Mouse (Mus musculus) CD4-positive, CD25-positive, alpha-beta regulatory T cell (primary cell): ENCODE results near the gene F10. TPM values are rescaled to one million over a fixed set of nuclear protein-coding genes. Genes with fewer than 3 reads are reported as not detected.

Experiments
- polyA plus RNA-seq: library from polyadenylated mRNA; unstranded; fragments of 100-300 nt; shearing (Covaris generic); gene quantifications from one replicate; pipeline ENCODE4 v1.2.1, GENCODE M21; 2017

The F10 gene
- polyA plus RNA-seq = not detected

DNA sequence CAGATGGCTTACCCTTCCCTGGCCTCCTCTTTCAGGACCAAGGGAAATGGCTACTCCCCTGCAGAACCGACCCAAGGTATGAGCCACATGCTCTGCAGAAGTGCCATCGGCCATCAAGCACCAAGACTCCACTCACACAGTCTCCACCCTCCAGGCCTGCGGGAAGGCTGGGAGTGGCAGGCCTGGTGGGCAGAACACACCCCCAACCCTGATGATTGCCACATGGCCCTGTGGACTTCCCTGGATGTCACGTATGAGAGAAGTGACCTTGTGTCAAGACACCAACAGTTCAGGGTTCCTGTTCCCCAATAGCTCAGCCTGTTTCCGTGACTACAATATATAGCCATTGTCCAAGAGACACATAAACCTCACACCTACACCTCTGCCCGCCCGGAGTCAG is at the start of gene F10:
Gene F10 (plus strand): TSS at position 294 of the 400 bp plus-strand sequence.

DNA sequence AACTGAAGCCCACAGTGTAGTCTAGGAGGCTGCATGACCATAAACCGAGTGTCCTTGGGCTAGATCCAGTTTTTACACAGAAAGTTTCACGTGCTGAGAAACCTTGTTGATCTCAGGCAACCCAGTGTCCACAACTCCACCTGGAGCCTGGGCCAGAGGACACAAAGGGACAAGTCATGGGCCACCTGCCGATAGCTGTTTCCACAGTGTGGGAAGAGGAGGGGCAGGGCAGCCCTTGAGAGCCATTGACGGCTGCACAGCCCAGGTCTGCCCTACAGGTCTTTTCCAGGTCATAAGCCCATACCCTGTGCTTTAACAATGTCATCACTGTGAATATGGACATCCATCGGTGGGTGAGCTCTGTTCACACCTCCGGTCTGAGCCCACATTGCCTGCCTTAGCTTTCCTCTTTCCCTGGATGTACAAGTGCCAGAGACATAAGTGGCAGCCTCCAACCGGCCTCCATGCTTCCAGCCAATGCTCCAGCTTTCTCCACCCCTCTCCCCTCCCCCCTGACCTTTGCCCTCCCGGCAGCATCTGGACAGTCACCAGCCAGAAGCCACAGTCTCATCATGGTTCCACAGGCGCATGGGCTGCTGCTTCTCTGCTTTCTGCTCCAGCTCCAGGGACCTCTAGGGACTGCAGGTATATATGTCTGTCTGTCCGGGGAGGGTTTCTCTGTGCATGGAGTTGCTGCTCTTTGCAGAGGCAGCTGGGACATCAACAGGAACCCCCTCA is 11.5 kb upstream of the F10 start, which contains the start of gene F7:
Gene F7 (plus strand): TSS at position 548 of the 738 bp plus-strand sequence.

DNA sequence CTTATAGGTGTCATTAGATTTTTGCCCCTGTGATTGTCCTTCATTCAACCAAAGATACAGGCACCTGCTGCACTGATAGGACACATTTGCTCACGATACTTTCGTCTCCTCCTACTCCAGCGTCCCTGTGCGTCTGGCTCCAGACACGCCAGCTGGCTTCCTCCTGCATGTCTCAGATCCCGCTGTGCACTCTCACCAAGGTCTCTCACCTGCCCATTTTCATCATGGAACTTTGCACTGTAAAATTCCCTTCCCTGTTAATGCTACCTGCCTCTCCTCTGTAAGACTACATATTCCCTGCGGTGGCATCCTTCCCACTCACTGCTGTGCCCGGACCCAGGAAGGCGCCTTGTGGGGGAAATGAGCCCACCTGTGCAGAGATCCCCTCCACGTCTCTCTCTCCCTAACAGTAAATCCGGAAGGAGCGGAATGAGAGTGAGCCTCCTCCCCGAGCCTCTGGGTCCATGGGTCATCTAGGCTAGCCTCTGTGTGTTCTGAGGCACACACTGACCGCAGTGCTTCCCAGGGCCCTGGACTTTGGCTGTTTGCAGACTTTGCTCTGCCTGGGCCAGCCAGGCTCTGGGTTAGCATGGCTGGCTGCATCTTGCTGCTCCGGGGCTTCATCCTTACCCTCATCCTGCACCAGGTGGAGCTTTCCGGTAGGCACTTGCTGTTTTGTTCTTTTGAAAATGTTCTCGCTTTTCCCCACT is 23.5 kb downstream of the F10 start, which contains the start of gene Proz:
Gene Proz (plus strand): TSS at position 474 of the 710 bp plus-strand sequence.

DNA sequence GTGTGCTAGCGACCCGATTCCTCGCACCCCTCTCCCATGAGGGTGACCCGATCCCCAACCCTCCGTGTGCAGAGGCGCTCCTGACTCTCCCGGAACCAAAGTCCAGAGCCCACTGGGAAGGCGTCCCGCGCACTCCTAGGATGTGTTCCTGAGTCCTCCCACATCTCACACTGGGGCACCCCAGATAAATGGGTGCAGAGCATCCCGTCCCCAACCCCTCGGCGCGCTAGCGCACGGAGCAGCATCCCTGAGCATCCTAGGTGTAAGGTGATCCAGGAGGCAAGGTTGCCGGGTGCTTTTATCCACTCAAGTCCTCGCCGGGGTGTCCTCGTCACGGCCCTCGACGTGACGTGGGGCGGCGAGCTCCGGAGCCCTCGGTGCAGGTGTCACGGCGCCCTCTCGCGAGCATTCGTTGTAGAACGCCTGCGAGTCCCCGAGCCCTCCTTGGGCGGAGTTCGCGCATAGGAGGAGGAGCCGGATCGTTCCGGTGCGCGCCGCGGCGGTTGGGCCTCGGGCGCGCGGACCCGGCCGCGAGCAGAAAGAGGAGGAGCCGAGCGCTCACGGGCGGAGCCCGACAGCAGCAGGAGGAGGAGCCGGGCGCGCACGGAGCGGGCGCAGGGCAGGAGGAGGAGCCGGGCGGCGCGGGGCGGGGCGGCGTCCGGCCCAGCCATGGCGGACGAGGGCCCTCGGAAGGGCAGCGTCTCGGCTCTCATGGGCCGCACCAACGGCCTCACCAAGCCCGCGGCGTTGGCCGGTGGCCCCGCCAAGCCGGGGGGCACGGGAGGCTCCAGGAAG is 68.2 kb downstream of the F10 start, which contains the start of the genes Pcid2 and Cul4a:
Gene Pcid2 (minus strand): TSS at position 373 of the 795 bp plus-strand sequence.
Gene Cul4a (plus strand): TSS at position 535 of the 795 bp plus-strand sequence.

Other genes starting within 250 kb of the F10 start
- gene Mcf2l, start 163.5 kb upstream of the F10 start, polyA plus RNA-seq = 1.1 TPM
- not detected for gene F7, start 11.3 kb upstream of the F10 start, polyA plus RNA-seq
- gene Proz, start 23.6 kb downstream of the F10 start, polyA plus RNA-seq = 2.8 TPM
- 47.2 TPM for gene Pcid2, start 68.2 kb downstream of the F10 start, polyA plus RNA-seq
- 41.7 TPM for gene Cul4a, start 68.3 kb downstream of the F10 start, polyA plus RNA-seq
- 289 TPM for gene Lamp1, start 121.9 kb downstream of the F10 start, polyA plus RNA-seq
- gene Grtp1, start 163.3 kb downstream of the F10 start, polyA plus RNA-seq = 3.1 TPM
- 0.13 TPM for gene Adprhl1, start 216.9 kb downstream of the F10 start, polyA plus RNA-seq